Mouse (Mus musculus): ENCODE measurements around the gene Farsb. TPM values are rescaled to one million over a fixed set of nuclear protein-coding genes. Genes with fewer than 3 reads are reported as not detected.

Farsb gene
- polyA plus RNA-seq (2014; fragmentation: Illumina TruSeq; extraction: RNeasy Lipid Tissue Mini Kit (QIAGEN cat#74804); ENCODE audit: low read depth, low replicate concordance): 171 TPM

DNA sequence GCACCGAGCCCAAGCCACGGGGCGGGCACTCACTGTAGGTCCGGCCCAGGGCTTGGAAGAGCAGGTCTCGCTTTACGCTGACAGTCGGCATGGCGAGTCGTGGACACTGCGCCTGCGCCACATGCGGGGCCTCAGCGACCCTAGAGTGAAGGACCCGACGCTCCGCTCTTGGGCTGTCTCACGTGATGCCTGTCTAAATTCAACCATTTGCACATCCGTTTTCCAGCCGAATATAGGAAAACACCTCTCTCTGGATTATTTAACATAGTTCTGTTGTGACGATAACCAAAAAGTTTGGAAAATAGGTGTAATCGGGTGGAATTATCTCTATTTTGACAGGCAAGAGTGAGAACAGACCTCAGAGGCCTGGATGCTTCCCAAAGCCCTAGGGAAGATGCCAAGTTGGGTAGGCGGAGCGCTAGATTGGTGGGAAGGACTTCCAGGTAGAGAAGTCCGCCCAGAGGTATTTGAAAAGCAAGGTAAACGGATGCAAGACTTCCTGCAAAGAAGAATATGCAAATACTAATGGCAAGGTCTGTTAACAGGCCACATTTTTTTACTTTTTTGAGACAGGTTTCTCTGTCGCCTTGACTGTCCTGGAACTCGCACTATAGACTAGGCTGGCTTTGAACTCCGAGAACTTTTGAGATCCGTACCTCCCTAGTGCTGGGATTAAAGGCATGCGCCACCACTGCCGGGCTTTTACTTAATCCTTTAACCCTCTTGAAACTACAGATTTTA lies at the start of gene Farsb:
Gene Farsb (minus strand): TSS at position 146 of the 741 bp plus-strand sequence.

GRCm38 (mm10) chr1:78511621-78512160 lies 23.0 kb upstream of the Farsb start, which contains the start of gene BC035947:
Gene BC035947, minus strand, starts transcription at chr1:78512158.

DNA sequence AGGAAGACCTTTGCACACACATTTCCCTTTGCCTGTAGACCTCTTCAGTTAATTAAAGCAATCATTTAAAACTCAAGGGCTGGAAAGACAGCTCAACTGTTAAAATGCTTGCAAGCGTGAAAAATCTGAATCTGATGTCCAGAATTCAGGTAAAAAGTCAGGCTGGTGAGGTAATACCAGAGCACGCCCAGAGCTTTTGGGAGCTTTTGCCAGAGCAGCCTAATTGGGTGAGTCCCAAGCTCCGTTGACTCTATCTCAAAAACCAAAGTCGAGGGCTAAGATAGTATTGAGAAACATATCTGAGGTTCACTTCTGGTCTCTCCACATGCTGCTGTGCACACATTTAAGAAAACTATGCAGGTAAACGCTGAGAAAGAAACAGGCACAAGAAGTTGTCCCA lies 22.2 kb upstream of the Farsb start, which contains the start of gene Mogat1:
Gene Mogat1 (plus strand): TSS at position 130 of the 400 bp plus-strand sequence.

Other genes starting within 250 kb of the Farsb start
- gene Sgpp2, start 178.6 kb downstream of the Farsb start, polyA plus RNA-seq (2014; fragmentation: Illumina TruSeq; extraction: RNeasy Lipid Tissue Mini Kit (QIAGEN cat#74804); ENCODE audit: low read depth, low replicate concordance): 150 TPM
- gene Mogat1, start 22.1 kb upstream of the Farsb start, polyA plus RNA-seq (2014; fragmentation: Illumina TruSeq; extraction: RNeasy Lipid Tissue Mini Kit (QIAGEN cat#74804); ENCODE audit: low read depth, low replicate concordance): not detected
- not detected for gene BC035947, start 23.3 kb upstream of the Farsb start, polyA plus RNA-seq (2014; fragmentation: Illumina TruSeq; extraction: RNeasy Lipid Tissue Mini Kit (QIAGEN cat#74804); ENCODE audit: low read depth, low replicate concordance)
- 1,533 TPM for gene Acsl3, start 168.9 kb upstream of the Farsb start, polyA plus RNA-seq (2014; fragmentation: Illumina TruSeq; extraction: RNeasy Lipid Tissue Mini Kit (QIAGEN cat#74804); ENCODE audit: low read depth, low replicate concordance)
- gene Utp14b, start 169.1 kb upstream of the Farsb start, polyA plus RNA-seq (2014; fragmentation: Illumina TruSeq; extraction: RNeasy Lipid Tissue Mini Kit (QIAGEN cat#74804); ENCODE audit: low read depth, low replicate concordance): 57.4 TPM